Mouse (Mus musculus): ENCODE results near the gene Cyb561d2. TPM values are rescaled to one million over a fixed set of nuclear protein-coding genes. Genes with fewer than 3 reads are reported as not detected.
A peak's percentile ranks its signal among the peaks of the same experiment; 100 is the strongest.

Cyb561d2 gene
- polyA plus RNA-seq, 1 experiment from 2014 or later, result 53.9 TPM

GRCm38 (mm10) chr9:107534408-107535202, 7.4 kb downstream of the Cyb561d2 start:
- peak; percentile 20 for ATAC-seq (ENCODE audit: low FRiP score)
- Histone ChIP-seq H3K36me3 (peaks cover 21% of the 10 kb centered on the region), H3K27ac (replicated peaks) (peak overlapping the region; percentile 80), H3K9me3 (replicated peaks) (no peaks in the 10 kb centered on the region), H3K27me3 (replicated peaks) (no peaks in the 10 kb centered on the region), H3K9ac (replicated peaks) (peak overlapping the region; percentile 86), H3K4me2 (peak overlapping the region; percentile 95), H3K4me1 (peaks cover 42% of the 10 kb centered on the region), H3K4me3 (replicated peaks) (peak overlapping the region; percentile 89)
- under 1% methylated on average over 40 of the region's 40 CpGs for WGBS

DNA sequence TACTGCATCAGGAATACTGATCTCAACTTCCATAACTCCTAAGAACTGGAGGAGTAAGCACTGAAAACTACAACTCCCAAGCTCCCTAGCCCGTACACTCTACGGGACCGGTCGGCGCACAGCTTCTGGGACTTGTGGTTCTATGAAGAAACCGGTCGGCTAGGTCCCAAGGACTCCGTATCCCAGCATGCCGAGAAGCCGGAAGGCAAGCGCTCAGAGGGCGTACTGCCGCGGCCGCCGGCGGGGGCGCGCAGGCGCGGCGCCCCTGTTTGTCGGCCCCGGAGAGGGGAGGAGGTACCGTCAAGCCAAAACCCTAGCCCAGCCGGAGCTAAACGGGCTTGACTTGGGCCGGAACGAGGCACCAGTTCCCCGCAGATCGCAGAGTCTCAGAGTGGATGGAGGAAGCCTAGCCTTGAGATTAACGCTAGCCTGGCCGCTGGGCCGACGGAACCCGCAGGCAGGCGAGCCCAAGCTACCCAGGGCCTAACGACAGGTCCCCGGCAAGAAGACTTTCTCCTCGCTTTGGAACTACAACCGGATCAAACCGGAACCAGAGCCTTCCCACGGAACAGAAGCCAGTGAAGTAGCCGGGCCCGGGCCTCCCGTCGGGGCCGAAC, 8.1 kb downstream of the Cyb561d2 start, which contains the start of gene Tmem115:
TSS of gene Tmem115 (plus strand) at position 155 of the 617 bp plus-strand sequence.
- H3K4me1 ChIP-seq, result peaks cover 42% of the 10 kb centered on the region
- no peaks in the 10 kb centered on the region for H3K9me3 ChIP-seq (replicated peaks)
- WGBS, result under 1% methylated on average over 48 of the region's 48 CpGs
- no peaks in the 10 kb centered on the region for H3K27me3 ChIP-seq (replicated peaks)
- H3K27ac ChIP-seq (replicated peaks), result peak within 1 kb of the TSS; percentile 80
- H3K4me3 ChIP-seq (replicated peaks), result peak within 1 kb of the TSS; percentile 89
- peak within 1 kb of the TSS; percentile 95 for H3K4me2 ChIP-seq
- peak within 1 kb of the TSS; percentile 86 for H3K9ac ChIP-seq (replicated peaks)
- ATAC-seq (ENCODE audit: low FRiP score), result peak; percentile 97
- H3K36me3 ChIP-seq, result peaks cover 14% of the 10 kb centered on the region

- H3K4me2 ChIP-seq, result peak overlapping the region; percentile 56
- WGBS, result 9% methylated on average over 39 of the region's 44 CpGs
These were observed 15.6 kb downstream of the Cyb561d2 start for GRCm38 (mm10) chr9:107526198-107527026.

GRCm38 (mm10) chr9:107522400-107522711, 19.6 kb downstream of the Cyb561d2 start:
- no peak overlapping the region for H3K4me3 ChIP-seq (replicated peaks)
- H3K36me3 ChIP-seq, result peaks cover 7% of the 10 kb centered on the region
- H3K27me3 ChIP-seq (replicated peaks), result peaks cover 30% of the 10 kb centered on the region
- no peak overlapping the region for H3K27ac ChIP-seq (replicated peaks)
- 0 out of 2 replicates have a peak overlapping the region, but pooled peaks have one; percentile 18 for H3K9ac ChIP-seq (replicated peaks)
- H3K4me2 ChIP-seq, result peak overlapping the region; percentile 13; the same call in 1 of the 2 replicates
- no peak for ATAC-seq (ENCODE audit: low FRiP score)
- no peaks in the 10 kb centered on the region for H3K9me3 ChIP-seq (replicated peaks)
- 23% methylated on average over 2 of the region's 2 CpGs for WGBS
- peaks cover 20% of the 10 kb centered on the region for H3K4me1 ChIP-seq

More at GRCm38 (mm10) chr9:107526198-107527026, 15.6 kb downstream of the Cyb561d2 start:
- Histone ChIP-seq H3K9me3 (replicated peaks) (no peaks in the 10 kb centered on the region), H3K9ac (replicated peaks) (no peak overlapping the region), H3K36me3 (peaks cover 4% of the 10 kb centered on the region; the same call in 1 of the 2 replicates), H3K4me1 (peaks cover 22% of the 10 kb centered on the region), H3K27me3 (replicated peaks) (peaks cover 34% of the 10 kb centered on the region), H3K4me3 (replicated peaks) (peak overlapping the region; percentile 30), H3K27ac (replicated peaks) (0 out of 2 replicates have a peak overlapping the region, but pooled peaks have one; percentile 2)
- ATAC-seq (ENCODE audit: low FRiP score), result peak; percentile 62

GRCm38 (mm10) chr9:107521711-107522399, 20.1 kb downstream of the Cyb561d2 start:
- ATAC-seq (ENCODE audit: low FRiP score), result no peak
- Histone ChIP-seq H3K4me1 (peaks cover 17% of the 10 kb centered on the region), H3K36me3 (peaks cover 7% of the 10 kb centered on the region), H3K9me3 (replicated peaks) (no peaks in the 10 kb centered on the region), H3K4me2 (peak overlapping the region; percentile 13), H3K27me3 (replicated peaks) (peaks cover 28% of the 10 kb centered on the region), H3K9ac (replicated peaks) (0 out of 2 replicates have a peak overlapping the region, but pooled peaks have one; percentile 18), H3K27ac (replicated peaks) (no peak overlapping the region), H3K4me3 (replicated peaks) (no peak overlapping the region)
- 28% methylated on average over 25 of the region's 25 CpGs for WGBS

GRCm38 (mm10) chr9:107521190-107521589, 20.8 kb downstream of the Cyb561d2 start:
- WGBS, result 58% methylated on average over 5 of the region's 5 CpGs
- H3K9ac ChIP-seq (replicated peaks), result no peak overlapping the region

DNA sequence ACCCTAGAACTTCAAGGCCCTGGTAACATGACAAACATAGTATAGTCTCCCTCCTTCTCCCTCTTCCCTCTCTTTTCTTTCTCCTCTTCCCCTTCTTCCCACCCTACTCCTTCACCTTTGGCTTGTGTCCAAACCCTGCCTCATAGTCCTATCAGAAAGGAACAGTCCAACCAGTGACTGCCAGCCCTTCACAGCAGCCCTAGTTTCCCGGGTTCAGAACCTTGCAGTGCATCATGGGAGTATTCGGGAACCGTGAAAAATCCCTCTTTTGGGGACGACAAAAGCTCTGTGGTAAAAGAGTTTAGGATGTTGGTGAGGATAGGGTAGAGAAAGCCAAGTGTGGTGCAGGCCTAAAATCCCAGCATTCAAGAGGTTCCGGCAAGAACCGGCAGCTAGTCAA, 21.7 kb downstream of the Cyb561d2 start:
- Histone ChIP-seq H3K27me3 (replicated peaks) (peaks cover 13% of the 10 kb centered on the region), H3K9ac (replicated peaks) (no peak overlapping the region), H3K4me1 (peaks cover 8% of the 10 kb centered on the region), H3K27ac (replicated peaks) (peak overlapping the region; percentile 14; the same call in 1 of the 2 replicates), H3K9me3 (replicated peaks) (no peaks in the 10 kb centered on the region), H3K36me3 (peaks cover 7% of the 10 kb centered on the region), H3K4me2 (no peak overlapping the region), H3K4me3 (replicated peaks) (no peak overlapping the region)
- WGBS, result 32% methylated on average over 6 of the region's 6 CpGs
- no peak for ATAC-seq (ENCODE audit: low FRiP score)

More at GRCm38 (mm10) chr9:107521190-107521589, 20.8 kb downstream of the Cyb561d2 start:
- Histone ChIP-seq H3K9me3 (replicated peaks) (no peaks in the 10 kb centered on the region), H3K4me1 (peaks cover 10% of the 10 kb centered on the region), H3K4me2 (no peak overlapping the region), H3K4me3 (replicated peaks) (no peak overlapping the region), H3K27ac (replicated peaks) (no peak overlapping the region), H3K36me3 (peaks cover 7% of the 10 kb centered on the region), H3K27me3 (replicated peaks) (peaks cover 22% of the 10 kb centered on the region)
- ATAC-seq (ENCODE audit: low FRiP score), result no peak

GRCm38 (mm10) chr9:107514303-107514955, 27.6 kb downstream of the Cyb561d2 start:
- Histone ChIP-seq H3K4me1 (peaks cover 39% of the 10 kb centered on the region), H3K9me3 (replicated peaks) (no peaks in the 10 kb centered on the region), H3K4me2 (no peak overlapping the region), H3K36me3 (peaks cover 3% of the 10 kb centered on the region), H3K27me3 (replicated peaks) (no peaks in the 10 kb centered on the region), H3K27ac (replicated peaks) (peak overlapping the region; percentile 19), H3K9ac (replicated peaks) (no peak overlapping the region), H3K4me3 (replicated peaks) (no peak overlapping the region)
- 20% methylated on average over 14 of the region's 14 CpGs for WGBS
- ATAC-seq (ENCODE audit: low FRiP score), result peak; percentile 60; the same call in 1 of the 2 replicates

DNA sequence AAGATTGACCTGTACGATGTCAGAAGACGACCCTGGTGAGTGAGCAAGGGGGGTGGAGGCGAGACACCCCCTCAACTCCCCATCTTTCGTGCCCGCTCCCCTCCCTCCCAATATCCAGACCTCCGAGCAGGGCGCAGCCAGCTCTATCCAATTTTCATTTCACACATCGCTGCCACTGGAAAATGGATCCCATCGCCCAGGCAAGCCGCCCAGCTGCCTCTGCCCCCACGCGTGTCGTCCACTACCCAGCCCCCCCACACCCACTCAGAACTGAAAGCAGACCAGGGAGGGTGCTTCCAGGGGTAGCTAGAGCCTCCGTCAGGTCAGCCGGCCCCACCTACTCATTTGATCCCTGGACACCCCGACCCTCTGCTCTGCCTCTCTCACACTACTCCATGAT, 29.7 kb downstream of the Cyb561d2 start:
- Histone ChIP-seq H3K27ac (replicated peaks) (peak overlapping the region; percentile 61), H3K4me3 (replicated peaks) (no peak overlapping the region), H3K36me3 (no peaks in the 10 kb centered on the region; the same call in 1 of the 2 replicates), H3K9ac (replicated peaks) (no peak overlapping the region), H3K4me1 (peaks cover 60% of the 10 kb centered on the region), H3K9me3 (replicated peaks) (no peaks in the 10 kb centered on the region), H3K4me2 (no peak overlapping the region), H3K27me3 (replicated peaks) (no peaks in the 10 kb centered on the region)
- WGBS, result 48% methylated on average over 16 of the region's 16 CpGs
- no peak for ATAC-seq (ENCODE audit: low FRiP score)

- ATAC-seq (ENCODE audit: low FRiP score), result no peak
- Histone ChIP-seq H3K4me3 (replicated peaks) (no peak overlapping the region), H3K27ac (replicated peaks) (peak overlapping the region; percentile 61), H3K9me3 (replicated peaks) (no peaks in the 10 kb centered on the region), H3K4me1 (peaks cover 69% of the 10 kb centered on the region), H3K27me3 (replicated peaks) (no peaks in the 10 kb centered on the region), H3K4me2 (no peak overlapping the region), H3K9ac (replicated peaks) (no peak overlapping the region), H3K36me3 (no peaks in the 10 kb centered on the region)
- 39% methylated on average over 8 of the region's 8 CpGs for WGBS
These were observed 30.6 kb downstream of the Cyb561d2 start for GRCm38 (mm10) chr9:107511436-107511835.
